In the genomic region with DNA sequence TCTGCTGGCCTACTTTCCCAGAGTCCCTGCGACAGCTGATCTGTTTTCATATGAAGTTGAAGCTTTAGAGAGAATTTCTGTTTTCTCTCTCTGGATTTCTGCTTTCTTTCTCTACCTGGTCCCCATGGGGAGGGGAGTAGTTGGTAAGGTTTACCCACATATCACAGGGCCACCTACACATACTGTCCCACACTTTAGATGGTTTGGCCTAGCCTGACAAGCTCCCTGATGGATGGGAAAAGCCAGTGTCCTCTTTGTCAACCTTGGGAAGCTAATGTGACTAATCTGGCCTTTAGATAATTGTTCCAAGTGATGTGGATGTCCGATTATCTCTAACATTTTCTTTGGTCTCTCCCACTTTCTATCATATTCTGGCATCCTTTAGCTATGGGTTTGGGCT, we compare ENCODE assay signal across 18 mouse cellular contexts. TPM values are rescaled to one million over a fixed set of nuclear protein-coding genes. Genes with fewer than 3 reads are reported as not detected.
DNase-seq lines count a peak whose midpoint lies in the region; ATAC-seq and TF ChIP-seq lines count a peak whose summit lies in the region.
"Had no signal": no experiment of that assay in that cellular context is flagged by ENCODE, and none has a peak within 500 bp of the region (broad histone marks: within the 10 kb centered on the region; RNA-seq: fewer than 3 reads in every experiment).

No protein-coding gene starts in this region.

- no peak overlapping the region for H3K9ac ChIP-seq in midbrain, embryonic 12.5 days (replicated peaks)
- no peak overlapping the region for H3K9ac ChIP-seq in midbrain, embryonic 11.5 days (ENCODE audit: low read length)
- H3K9ac ChIP-seq in hindbrain, postnatal 0 days (replicated peaks; ENCODE audit: low read length): no peak overlapping the region

- H3K27ac ChIP-seq in cerebellum, adult 2 months (ENCODE audit: insufficient read depth, low read length): peak overlapping the region; percentile 23; the same call in 1 of the 2 replicates
- peak overlapping the region; percentile 27; the same call in 1 of the 2 replicates for H3K27ac ChIP-seq in midbrain, embryonic 12.5 days (replicated peaks)
- no peak overlapping the region for H3K27ac ChIP-seq in midbrain, embryonic 11.5 days (ENCODE audit: low read depth, low read length)
- peak overlapping the region; percentile 76 for H3K27ac ChIP-seq in hindbrain, postnatal 0 days
- H3K27ac ChIP-seq in olfactory bulb, adult 2 months (ENCODE audit: insufficient read depth, low read depth, low read length): peak overlapping the region; percentile 89
- H3K27ac ChIP-seq: gastrocnemius, adult 2 months; heart, embryonic 13.5 days had no signal

- no peak overlapping the region for H3K4me3 ChIP-seq in cerebellum, adult 2 months (replicated peaks; ENCODE audit: insufficient read depth, low read depth, low read length)
- H3K4me3 ChIP-seq in midbrain, embryonic 12.5 days: no peak overlapping the region
- no peak overlapping the region for H3K4me3 ChIP-seq in midbrain, embryonic 11.5 days (ENCODE audit: low read depth, low read length)
- no peak overlapping the region for H3K4me3 ChIP-seq in hindbrain, postnatal 0 days (ENCODE audit: low read length)
- H3K4me3 ChIP-seq in olfactory bulb, adult 2 months (ENCODE audit: insufficient read depth, low read depth, low read length): no peak overlapping the region
- H3K4me3 ChIP-seq: gastrocnemius, adult 2 months; heart, embryonic 13.5 days; myocyte had no signal

- TF ChIP-seq CTCF in cerebellum, adult 2 months (IDR thresholded peaks at IDR 0.05; ENCODE audit: borderline replicate concordance, insufficient read depth, low read depth, low read length): no peak
- TF ChIP-seq CTCF in hindbrain, postnatal 0 days (IDR thresholded peaks at IDR 0.05; ENCODE audit: low read depth): no peak
- no peak for TF ChIP-seq CTCF in olfactory bulb, adult 2 months (IDR thresholded peaks at IDR 0.05; ENCODE audit: insufficient read depth, low read depth, low read length)

- no peak for TF ChIP-seq POLR2A in cerebellum, adult 2 months (IDR thresholded peaks at IDR 0.05; ENCODE audit: borderline replicate concordance, insufficient read depth, low read length)
- no peak for TF ChIP-seq POLR2A in olfactory bulb, adult 2 months (IDR thresholded peaks at IDR 0.05; ENCODE audit: insufficient read depth, low read depth, low read length)

- H3K36me3 ChIP-seq in midbrain, embryonic 12.5 days: no peaks in the 10 kb centered on the region
- no peaks in the 10 kb centered on the region for H3K36me3 ChIP-seq in midbrain, embryonic 11.5 days (ENCODE audit: control insufficient read depth, insufficient read depth, low read length)
- no peaks in the 10 kb centered on the region for H3K36me3 ChIP-seq in hindbrain, postnatal 0 days (ENCODE audit: insufficient read depth, low read length)
- H3K36me3 ChIP-seq: heart, embryonic 13.5 days had no signal

- DNase-seq in cerebellum, adult 2 months: no peak
- no peak for DNase-seq in cerebellum, adult 8-10 months
- no peak for DNase-seq in midbrain, embryonic 11.5 days (ENCODE audit: low spot score, missing footprints)
- no peak for DNase-seq in hindbrain, postnatal 0 days (ENCODE audit: low spot score)
- no peak for DNase-seq in liver
- DNase-seq in kidney, adult 9 months: no peak
- DNase-seq: gastrocnemius, adult 2 months; heart, postnatal 36 days; kidney, postnatal 10 days; lung, postnatal 10 days had no signal

- ATAC-seq in midbrain, embryonic 12.5 days (ENCODE audit: low FRiP score, low read depth): no peak
- ATAC-seq in midbrain, embryonic 11.5 days (ENCODE audit: low FRiP score): no peak
- ATAC-seq in hindbrain, postnatal 0 days: no peak
- ATAC-seq: intestine, embryonic 16.5 days had no signal

- no peaks in the 10 kb centered on the region for H3K9me3 ChIP-seq in midbrain, embryonic 12.5 days
- no peaks in the 10 kb centered on the region for H3K9me3 ChIP-seq in midbrain, embryonic 11.5 days (ENCODE audit: control insufficient read depth, low read length)
- no peaks in the 10 kb centered on the region for H3K9me3 ChIP-seq in hindbrain, postnatal 0 days (ENCODE audit: low read length)
- H3K9me3 ChIP-seq: heart, embryonic 13.5 days had no signal

- H3K4me1 ChIP-seq in cerebellum, adult 2 months (ENCODE audit: control insufficient read depth, insufficient read depth, low read length): peaks cover 57% of the 10 kb centered on the region
- H3K4me1 ChIP-seq in midbrain, embryonic 12.5 days: peaks cover 8% of the 10 kb centered on the region; the same call in 1 of the 2 replicates
- H3K4me1 ChIP-seq in midbrain, embryonic 11.5 days (ENCODE audit: control insufficient read depth, insufficient read depth, low read length): no peaks in the 10 kb centered on the region
- H3K4me1 ChIP-seq in hindbrain, postnatal 0 days (ENCODE audit: insufficient read depth, low read length): peaks cover 27% of the 10 kb centered on the region
- H3K4me1 ChIP-seq in olfactory bulb, adult 2 months (ENCODE audit: control insufficient read depth, insufficient read depth, low read length): peaks cover 48% of the 10 kb centered on the region

- 72% methylated on average over 2 of the region's 2 CpGs for WGBS in cerebellum, adult 2 months
- WGBS in midbrain, embryonic 12.5 days: 90% methylated on average over 2 of the region's 2 CpGs
- 81% methylated on average over 2 of the region's 2 CpGs for WGBS in midbrain, embryonic 11.5 days
- 83% methylated on average over 2 of the region's 2 CpGs for WGBS in hindbrain, postnatal 0 days
- WGBS in olfactory bulb, adult 2 months: 64% methylated on average over 2 of the region's 2 CpGs

- H3K4me2 ChIP-seq in midbrain, embryonic 12.5 days (replicated peaks): no peak overlapping the region
- no peak overlapping the region for H3K4me2 ChIP-seq in midbrain, embryonic 11.5 days
- H3K4me2 ChIP-seq in hindbrain, postnatal 0 days (ENCODE audit: low read depth, low read length): no peak overlapping the region
- H3K4me2 ChIP-seq: heart, embryonic 13.5 days had no signal

- H3K27me3 ChIP-seq in cerebellum, adult 2 months (ENCODE audit: control insufficient read depth, insufficient read depth, low read length): no peaks in the 10 kb centered on the region
- no peaks in the 10 kb centered on the region for H3K27me3 ChIP-seq in midbrain, embryonic 12.5 days
- H3K27me3 ChIP-seq in midbrain, embryonic 11.5 days (ENCODE audit: control insufficient read depth, insufficient read depth, low read length): no peaks in the 10 kb centered on the region
- H3K27me3 ChIP-seq in hindbrain, postnatal 0 days (ENCODE audit: insufficient read depth, low read length): no peaks in the 10 kb centered on the region

RNA-seq across cellular contexts. Expression of a gene that starts 34.8 kb away (rescaled TPM):
- 75.5 and 79.8 TPM in 2 replicates for polyA plus RNA-seq in cerebellum, adult 2 months (2012; rRNA removed)
- polyA plus RNA-seq in midbrain, embryonic 12.5 days (2016; fragmentation: Nextera tagmentation; extraction: Ambion mirVana): 19.1 and 20.0 TPM in 2 replicates
- 11.7 and 13.9 TPM in 2 replicates for polyA plus RNA-seq in midbrain, embryonic 11.5 days (2014; fragmentation: Nextera tagmentation; extraction: Ambion mirVana)
- total RNA-seq in hindbrain, postnatal 0 days (2014; rRNA removed): 70.4 and 92.7 TPM in 2 replicates
- 66.2 and 67.2 TPM in 2 replicates for polyA plus RNA-seq in hindbrain, postnatal 0 days (2015; fragmentation: Nextera tagmentation; extraction: Ambion mirVana)
- polyA plus RNA-seq in olfactory bulb, adult 2 months (2012; ENCODE audit: insufficient read depth, insufficient read length, low replicate concordance, missing spikeins): not detected in 2 replicates
- total RNA-seq: common myeloid progenitor, adult 5-6 weeks; granulocyte monocyte progenitor cell, adult 5-6 weeks; megakaryocyte, adult 5-6 weeks had no signal
- polyA plus RNA-seq: myocyte had no signal
